Mouse (Mus musculus) mammary gland, adult 2 months (tissue): ENCODE measurements around the gene Zfp619. TPM values are rescaled to one million over a fixed set of nuclear protein-coding genes. Genes with fewer than 3 reads are reported as not detected.

Experiments
- polyA plus RNA-seq: library from polyadenylated mRNA; depleted of rRNA; stranded (reverse); fragments of >200 nt; gene quantifications from 2 replicates; pipeline ENCODE4 v1.2.3, GENCODE M21; 2012; ENCODE audit warnings: low replicate concordance; rRNA removed

Zfp619 gene
- 0.30 and 0.72 TPM in 2 replicates for polyA plus RNA-seq

GRCm38 (mm10) chr7:39517616-39518177 lies at the start of gene Zfp619:
Gene Zfp619 (plus strand): TSS chr7:39517766.

Other genes with a start within 250 kb of the Zfp619 start
- not detected in 2 replicates for gene Gm5114, start 104.6 kb upstream of the Zfp619 start, polyA plus RNA-seq